Mouse (Mus musculus): Measurements from ENCODE around the gene Usp13.

Usp13 gene

DNA sequence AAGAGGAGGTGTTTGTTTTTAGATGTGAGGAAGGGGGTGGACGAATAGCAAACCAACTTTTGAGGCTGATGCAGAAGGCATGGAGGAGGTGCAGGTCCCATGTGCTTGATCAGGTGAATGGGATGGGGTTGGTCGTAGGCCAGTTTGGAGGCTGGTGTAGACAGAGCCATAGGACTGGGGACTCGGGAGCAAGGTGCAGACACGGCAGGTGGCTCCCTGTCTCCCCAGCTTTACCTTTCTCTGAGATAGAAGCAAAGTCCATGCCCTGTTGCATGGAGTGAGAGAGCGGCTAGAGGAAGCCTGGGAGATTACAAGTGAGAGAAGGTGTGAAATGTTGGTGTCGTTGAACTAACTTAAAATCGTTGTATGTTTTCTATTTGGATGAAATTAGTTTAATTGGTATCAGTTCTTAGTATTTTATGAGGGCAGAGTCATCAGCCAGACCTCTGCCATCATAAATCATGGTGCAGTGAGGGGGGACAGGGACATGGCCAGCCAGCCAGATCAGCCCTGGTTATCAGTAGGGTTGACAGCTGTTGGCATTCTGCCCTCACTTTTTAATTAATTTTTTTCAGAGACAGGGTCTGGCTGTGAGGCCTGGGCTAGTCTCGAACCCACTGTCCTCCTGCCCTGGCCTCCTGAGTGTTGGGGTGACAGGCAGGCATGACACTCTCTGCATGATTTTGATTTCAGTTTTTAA, 122.6 kb downstream of the Usp13 start:
- no peak for DNase-seq (ENCODE audit: low read depth)

DNA sequence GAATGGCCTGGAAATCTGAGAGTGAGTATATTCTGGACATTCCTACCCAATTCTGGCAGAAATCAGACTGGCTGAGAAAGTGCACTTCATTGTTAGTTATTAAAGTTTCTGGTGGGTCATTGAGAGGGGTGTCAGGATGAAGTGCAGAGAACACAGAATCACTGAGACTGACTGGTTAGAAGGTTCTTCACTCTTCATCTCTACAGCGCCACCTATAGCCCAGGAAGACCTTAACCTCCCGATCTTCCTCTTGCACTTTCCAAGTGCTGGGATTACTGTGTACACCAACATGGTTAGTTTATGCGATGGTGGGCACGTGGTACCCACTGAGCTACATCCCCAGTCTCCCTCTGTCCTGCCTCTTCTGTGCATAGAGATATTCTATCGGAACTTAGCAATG, 130.1 kb downstream of the Usp13 start:
- no peak for DNase-seq (ENCODE audit: low read depth)

GRCm38 (mm10) chr3:32951382-32951781, 134.0 kb downstream of the Usp13 start:
- no peak for DNase-seq (ENCODE audit: low read depth)

DNA sequence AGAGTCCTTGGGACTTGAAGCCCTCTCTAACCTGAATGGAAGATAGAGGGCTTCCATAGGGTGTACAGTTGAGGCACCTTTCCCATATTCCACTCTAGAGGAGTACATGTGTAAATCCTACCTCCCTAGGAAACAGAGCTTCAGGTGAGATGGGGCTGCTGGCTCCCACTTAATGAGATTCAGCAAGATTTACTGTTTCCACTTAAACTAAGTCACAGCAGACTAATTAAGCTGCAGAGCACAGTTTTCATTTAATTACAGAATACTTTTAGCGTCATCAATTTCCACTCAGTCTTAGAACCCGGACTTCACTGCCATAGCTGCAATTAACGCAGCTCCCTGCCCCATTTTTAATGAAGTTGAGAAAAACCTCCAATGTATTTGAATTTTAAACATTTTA, 144.1 kb downstream of the Usp13 start:
- no peak for DNase-seq (ENCODE audit: low read depth)

GRCm38 (mm10) chr3:32965528-32965927, 148.2 kb downstream of the Usp13 start:
- no peak for DNase-seq (ENCODE audit: low read depth)

- DNase-seq (ENCODE audit: low read depth), result no peak
These were observed 151.5 kb downstream of the Usp13 start for GRCm38 (mm10) chr3:32968671-32969425.

GRCm38 (mm10) chr3:32970257-32970656, 152.9 kb downstream of the Usp13 start:
- no peak for DNase-seq (ENCODE audit: low read depth)

GRCm38 (mm10) chr3:32979238-32979637, 161.9 kb downstream of the Usp13 start:
- no peak for DNase-seq (ENCODE audit: low read depth)

- DNase-seq (ENCODE audit: low read depth), result no peak
These were observed 162.6 kb downstream of the Usp13 start for GRCm38 (mm10) chr3:32979981-32980380.

GRCm38 (mm10) chr3:32985141-32985540, 167.8 kb downstream of the Usp13 start:
- DNase-seq (ENCODE audit: low read depth), result no peak
